32 mouse cellular contexts compared by ENCODE assay signal in the genomic region with DNA sequence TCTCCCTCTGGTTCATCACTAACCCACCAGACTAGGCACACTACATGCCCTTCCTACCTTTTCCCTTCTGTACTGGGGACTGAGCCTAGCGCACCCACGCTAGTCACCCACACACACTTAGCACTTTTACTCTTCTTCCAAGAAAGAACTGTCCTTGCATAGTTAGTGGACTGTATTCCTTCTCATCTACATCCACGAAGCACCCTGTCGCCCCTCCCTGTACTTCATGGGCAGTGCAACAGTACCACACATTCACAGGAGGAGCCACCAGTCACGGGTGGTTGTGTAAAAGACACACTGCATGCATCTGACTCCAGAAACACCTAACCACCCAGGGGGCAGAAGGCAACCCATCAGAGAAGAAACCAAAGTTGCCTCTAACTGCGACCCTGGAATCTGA. TPM values are rescaled to one million over a fixed set of nuclear protein-coding genes. Genes with fewer than 3 reads are reported as not detected.
A peak's percentile ranks its signal among the peaks of the same experiment; 100 is the strongest.
DNase-seq lines count a peak whose midpoint lies in the region; ATAC-seq and TF ChIP-seq lines count a peak whose summit lies in the region.
"Had no signal": no experiment of that assay in that cellular context is flagged by ENCODE, and none has a peak within 500 bp of the region (broad histone marks: within the 10 kb centered on the region; RNA-seq: fewer than 3 reads in every experiment).

No protein-coding gene starts in this region.

- DNase-seq in heart, adult 11 months, result peak; percentile 72
- DNase-seq in heart, postnatal 25 days (ENCODE audit: low spot score), result no peak
- DNase-seq in liver, result no peak
- DNase-seq in lung, postnatal 0 days (ENCODE audit: low spot score), result no peak
- DNase-seq: adrenal gland, adult 2 months; adrenal gland, postnatal 14 days; B cell, adult 2 months; cerebellum, adult 11-12 months; cerebellum, adult 8-10 months; cerebellum, postnatal 10 days; cerebellum, postnatal 36 days; embryo, embryonic 11 days; gastrocnemius, postnatal 10 days; gastrocnemius, postnatal 36 days; heart, postnatal 10 days; heart, postnatal 4 days had no signal

- TF ChIP-seq POLR2A in embryonic fibroblast, embryonic 13.5 days (IDR thresholded peaks at IDR 0.05; ENCODE audit: low read depth, low read length), result 0 out of 2 replicates have a peak, but pooled peaks have one; percentile 17

- WGBS in liver, embryonic 12.5 days (ENCODE audit: insufficient replicate concordance), result 87% methylated on average over 6 of the region's 6 CpGs
- 72% methylated on average over 6 of the region's 6 CpGs for WGBS in lung, embryonic 16.5 days
- 77% methylated on average over 6 of the region's 6 CpGs for WGBS in lung, postnatal 0 days

- H3K9me3 ChIP-seq in liver, embryonic 12.5 days (replicated peaks), result no peaks in the 10 kb centered on the region
- no peaks in the 10 kb centered on the region for H3K9me3 ChIP-seq in lung, embryonic 16.5 days (ENCODE audit: control insufficient read depth, low read length)
- H3K9me3 ChIP-seq in lung, postnatal 0 days (ENCODE audit: low read length), result no peaks in the 10 kb centered on the region
- H3K9me3 ChIP-seq: embryonic facial prominence, embryonic 10.5 days; embryonic facial prominence, embryonic 13.5 days; forebrain, embryonic 10.5 days; forebrain, embryonic 13.5 days; G1E; heart, embryonic 15.5 days had no signal

- ATAC-seq in liver, embryonic 12.5 days, result no peak
- ATAC-seq in lung, embryonic 16.5 days (ENCODE audit: low read depth), result 0 out of 2 replicates have a peak, but pooled peaks have one; percentile 19
- no peak for ATAC-seq in lung, postnatal 0 days
- ATAC-seq: forebrain, embryonic 13.5 days; forebrain, embryonic 16.5 days; hindbrain, postnatal 0 days; inflammation-experienced regulatory T-cells, adult 6 months; intestine, embryonic 16.5 days; Patski had no signal

- H3K27me3 ChIP-seq in liver, embryonic 12.5 days (replicated peaks), result no peaks in the 10 kb centered on the region
- no peaks in the 10 kb centered on the region for H3K27me3 ChIP-seq in lung, embryonic 16.5 days (ENCODE audit: control insufficient read depth, insufficient read depth, low read depth, low read length)
- H3K27me3 ChIP-seq in lung, postnatal 0 days (replicated peaks; ENCODE audit: insufficient read depth, low read length), result no peaks in the 10 kb centered on the region
- H3K27me3 ChIP-seq: CH12.LX; embryonic facial prominence, embryonic 13.5 days; forebrain, embryonic 13.5 days; heart, embryonic 15.5 days; Patski had no signal

- TF ChIP-seq CTCF in lung, postnatal 0 days (IDR thresholded peaks at IDR 0.05), result no peak
- no peak for TF ChIP-seq CTCF in embryonic fibroblast, embryonic 13.5 days (IDR thresholded peaks at IDR 0.05; ENCODE audit: borderline replicate concordance, insufficient read depth, low read length)

- intact Hi-C loops in heart, postnatal 25 days (cut with DNase I), result no loop called here

- no peak overlapping the region for H3K4me3 ChIP-seq in liver, embryonic 12.5 days
- no peak overlapping the region for H3K4me3 ChIP-seq in lung, embryonic 16.5 days (ENCODE audit: low read length)
- H3K4me3 ChIP-seq in lung, postnatal 0 days (ENCODE audit: low read depth, low read length), result no peak overlapping the region
- H3K4me3 ChIP-seq in embryonic fibroblast, embryonic 13.5 days (ENCODE audit: insufficient read depth, low read length), result no peak overlapping the region
- H3K4me3 ChIP-seq: embryonic facial prominence, embryonic 10.5 days; embryonic facial prominence, embryonic 13.5 days; forebrain, embryonic 10.5 days; forebrain, embryonic 13.5 days; heart, embryonic 15.5 days had no signal

- H3K9ac ChIP-seq in liver, embryonic 12.5 days, result no peak overlapping the region
- no peak overlapping the region for H3K9ac ChIP-seq in lung, embryonic 16.5 days (ENCODE audit: low read length)
- H3K9ac ChIP-seq in lung, postnatal 0 days (replicated peaks; ENCODE audit: low read depth), result no peak overlapping the region
- H3K9ac ChIP-seq: embryonic facial prominence, embryonic 13.5 days; forebrain, embryonic 13.5 days; heart, embryonic 15.5 days; hindbrain, embryonic 14.5 days had no signal

- H3K4me1 ChIP-seq in liver, embryonic 12.5 days, result peaks cover 6% of the 10 kb centered on the region; the same call in 1 of the 2 replicates
- H3K4me1 ChIP-seq in lung, embryonic 16.5 days (replicated peaks; ENCODE audit: control insufficient read depth, insufficient read depth, low read length), result peaks cover 3% of the 10 kb centered on the region; the same call in 1 of the 2 replicates
- no peaks in the 10 kb centered on the region for H3K4me1 ChIP-seq in lung, postnatal 0 days (ENCODE audit: insufficient read depth, low read depth, low read length)
- no peaks in the 10 kb centered on the region for H3K4me1 ChIP-seq in embryonic fibroblast, embryonic 13.5 days (ENCODE audit: control insufficient read depth, insufficient read depth, low read length)
- H3K4me1 ChIP-seq: embryonic facial prominence, embryonic 10.5 days; forebrain, embryonic 10.5 days; forebrain, embryonic 13.5 days; heart, embryonic 15.5 days had no signal

- peak overlapping the region; percentile 37 for H3K27ac ChIP-seq in liver, embryonic 12.5 days
- H3K27ac ChIP-seq in lung, embryonic 16.5 days (ENCODE audit: low read length), result no peak overlapping the region
- H3K27ac ChIP-seq in lung, postnatal 0 days (ENCODE audit: low read length), result no peak overlapping the region
- no peak overlapping the region for H3K27ac ChIP-seq in embryonic fibroblast, embryonic 13.5 days (ENCODE audit: insufficient read depth, low read length)
- H3K27ac ChIP-seq: embryonic facial prominence, embryonic 10.5 days; embryonic facial prominence, embryonic 13.5 days; forebrain, embryonic 10.5 days; forebrain, embryonic 13.5 days; heart, embryonic 15.5 days; hindbrain, embryonic 14.5 days; hindbrain, postnatal 0 days had no signal

- H3K4me2 ChIP-seq in liver, embryonic 12.5 days, result no peak overlapping the region
- H3K4me2 ChIP-seq in lung, embryonic 16.5 days (ENCODE audit: low read depth, low read length), result no peak overlapping the region
- no peak overlapping the region for H3K4me2 ChIP-seq in lung, postnatal 0 days (replicated peaks; ENCODE audit: low read depth, low read length)
- H3K4me2 ChIP-seq: embryonic facial prominence, embryonic 13.5 days; forebrain, embryonic 13.5 days; heart, embryonic 15.5 days; hindbrain, embryonic 14.5 days had no signal

- peaks cover 45% of the 10 kb centered on the region for H3K36me3 ChIP-seq in liver, embryonic 12.5 days
- H3K36me3 ChIP-seq in lung, embryonic 16.5 days (ENCODE audit: control insufficient read depth, insufficient read depth, low read length), result peaks cover 25% of the 10 kb centered on the region
- peaks cover 3% of the 10 kb centered on the region; the same call in 1 of the 2 replicates for H3K36me3 ChIP-seq in lung, postnatal 0 days (ENCODE audit: insufficient read depth, low read length)

- no peak for TF ChIP-seq EP300 in lung, postnatal 0 days (IDR thresholded peaks at IDR 0.05)

RNA-seq across cellular contexts. Expression of a gene that starts 20.0 kb away (rescaled TPM):
- 10 to 100 TPM; 41.8 to 41.9 TPM for total RNA-seq in heart, postnatal 25 days (2021)
- 103 and 107 TPM in 2 replicates for polyA plus RNA-seq in liver, embryonic 12.5 days (2016; fragmentation: Nextera tagmentation; extraction: Ambion mirVana)
- polyA plus RNA-seq in lung, embryonic 16.5 days (2015; fragmentation: Nextera tagmentation; extraction: Ambion mirVana), result 151 and 163 TPM in 2 replicates
- 95.5 and 96.2 TPM in 2 replicates for polyA plus RNA-seq in lung, postnatal 0 days (2015; fragmentation: Nextera tagmentation; extraction: Ambion mirVana)
- polyA plus RNA-seq in embryonic fibroblast, embryonic 13.5 days (2011; ENCODE audit: insufficient read length, low read depth, missing spikeins), result 280 and 311 TPM in 2 replicates
